Mouse (Mus musculus) neural tube, embryonic 10.5 days (tissue): ENCODE data around the gene Zfp747.
"Not testable (repeated sequence)": the region's sequence is repeated elsewhere in the genome, so short reads cannot be mapped to it uniquely, and the experiment has no call there.

Experiments used
- DNase-seq: peaks from one replicate; pipeline ENCODE4 v3.0.0-alpha.2; 2017; ENCODE audit warnings: low spot score; ENCODE audit errors: extremely low spot score

Zfp747 gene

GRCm38 (mm10) chr7:127375271-127376245, at the start of gene Zfp747:
TSS of gene Zfp747 (minus strand) at chr7:127376050.
- peak; percentile 84 for DNase-seq

- DNase-seq: no peak
Observed at GRCm38 (mm10) chr7:127425291-127425690, 49.4 kb upstream of the Zfp747 start.

- DNase-seq: no peak
Observed at GRCm38 (mm10) chr7:127422247-127422646, 46.4 kb upstream of the Zfp747 start.

- DNase-seq: peak; percentile 98
Observed at GRCm38 (mm10) chr7:127421388-127422191, 45.7 kb upstream of the Zfp747 start, which contains the start of gene Zfp688. TSS of gene Zfp688 (minus strand) at chr7:127422068.

GRCm38 (mm10) chr7:127411418-127411817, 35.6 kb upstream of the Zfp747 start:
- no peak for DNase-seq

GRCm38 (mm10) chr7:127406002-127406987, 30.4 kb upstream of the Zfp747 start, which contains the start of gene Zfp764:
TSS of gene Zfp764 (minus strand) at chr7:127406822.
- DNase-seq: peak; percentile 82

GRCm38 (mm10) chr7:127404101-127404500, 28.3 kb upstream of the Zfp747 start:
- not testable (repeated sequence) for DNase-seq

GRCm38 (mm10) chr7:127402980-127403379, 27.1 kb upstream of the Zfp747 start:
- no peak for DNase-seq

- no peak for DNase-seq
Observed at GRCm38 (mm10) chr7:127400355-127400754, 24.5 kb upstream of the Zfp747 start.

GRCm38 (mm10) chr7:127393944-127394333, 18.1 kb upstream of the Zfp747 start:
- no peak for DNase-seq

GRCm38 (mm10) chr7:127393157-127393943, 17.5 kb upstream of the Zfp747 start, which contains the start of gene E430018J23Rik:
TSS of gene E430018J23Rik (minus strand) at chr7:127393629.
- peak; percentile 94 for DNase-seq

GRCm38 (mm10) chr7:127392251-127392824, 16.5 kb upstream of the Zfp747 start:
- no peak for DNase-seq

GRCm38 (mm10) chr7:127391538-127391937, 15.7 kb upstream of the Zfp747 start:
- no peak for DNase-seq

GRCm38 (mm10) chr7:127390306-127390705, 14.5 kb upstream of the Zfp747 start:
- DNase-seq: no peak

GRCm38 (mm10) chr7:127388201-127388600, 12.4 kb upstream of the Zfp747 start:
- DNase-seq: not testable (repeated sequence)

GRCm38 (mm10) chr7:127386641-127387392, 11.0 kb upstream of the Zfp747 start, which contains the start of gene 9130019O22Rik:
TSS of gene 9130019O22Rik (minus strand) at chr7:127387166.
- DNase-seq: peak; percentile 77

GRCm38 (mm10) chr7:127385560-127385959, 9.7 kb upstream of the Zfp747 start:
- not testable (repeated sequence) for DNase-seq

GRCm38 (mm10) chr7:127378310-127378921, 2.6 kb upstream of the Zfp747 start:
- DNase-seq: no peak
